Mouse (Mus musculus): ENCODE measurements around the gene Il27ra.

DNA sequence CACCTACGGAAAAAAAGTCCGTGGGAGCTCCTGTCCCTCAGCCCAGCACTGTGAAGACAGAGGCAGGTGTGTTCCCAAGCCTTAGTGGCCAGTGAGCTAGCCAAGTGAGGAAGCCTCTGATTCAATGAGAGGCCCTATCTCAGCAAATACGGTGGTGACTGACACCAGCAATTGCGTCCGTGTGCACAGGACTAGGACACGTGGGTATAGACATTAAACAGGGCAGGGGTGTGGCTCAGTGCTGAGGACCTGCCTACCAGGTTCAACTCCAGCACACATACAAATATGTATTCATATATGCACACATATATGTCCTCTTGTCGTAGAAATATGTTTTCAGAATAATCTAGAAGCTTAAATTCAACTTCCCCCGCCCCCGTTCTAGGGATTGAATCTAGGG lies 22.7 kb downstream of the Il27ra start:
- TF ChIP-seq CEBPB (IDR thresholded peaks at IDR 0.05; ENCODE audit: insufficient read depth, poor library complexity, severe bottlenecking) (no peak), POLR2A (IDR thresholded peaks at IDR 0.05; ENCODE audit: insufficient read length, low read depth) (no peak), POLR2AphosphoS2 (IDR thresholded peaks at IDR 0.05; ENCODE audit: insufficient read length, low read depth) (no peak), MAX (IDR thresholded peaks at IDR 0.05; ENCODE audit: low read depth) (no peak), USF1 (IDR thresholded peaks at IDR 0.05; ENCODE audit: low read depth) (no peak), MYOD1 (IDR thresholded peaks at IDR 0.05; ENCODE audit: control insufficient read depth in 1 of 3, insufficient read length in 2 of 3, low read depth in 2 of 3) (peak in 2 of 3 experiments; percentile 14 to 32)

Measured in myocyte (in vitro differentiated cells).